Mouse (Mus musculus) adrenal gland, postnatal 25 days (tissue): ENCODE data around the gene Slc7a10. TPM values are rescaled to one million over a fixed set of nuclear protein-coding genes. Genes with fewer than 3 reads are reported as not detected.

Experiments
- total RNA-seq: library from RNA; stranded (reverse); gene quantifications from 2 replicates; pipeline ENCODE4 v1.2.3, GENCODE M21; 2021

The Slc7a10 gene
- total RNA-seq, 1 experiment from 2014 or later = 3.0 TPM

Other genes with a start within 250 kb of the Slc7a10 start
- 48.3 and 52.5 TPM in 2 replicates for gene Cebpg, start 129.8 kb upstream of the Slc7a10 start, total RNA-seq
- gene Cebpa, start 67.1 kb upstream of the Slc7a10 start, total RNA-seq = 115 and 116 TPM in 2 replicates
- gene Lrp3, start 29.1 kb downstream of the Slc7a10 start, total RNA-seq = 15.7 and 20.2 TPM in 2 replicates
- gene Gpatch1, start 132.1 kb downstream of the Slc7a10 start, total RNA-seq = 14.8 and 21.9 TPM in 2 replicates
- gene Rhpn2, start 147.8 kb downstream of the Slc7a10 start, total RNA-seq = 1.7 and 2.8 TPM in 2 replicates
- 8.6 and 11.9 TPM in 2 replicates for gene Faap24, start 210.5 kb downstream of the Slc7a10 start, total RNA-seq
- gene Cep89, start 210.7 kb downstream of the Slc7a10 start, total RNA-seq = 20.0 and 27.3 TPM in 2 replicates